Mouse (Mus musculus): ENCODE data around the gene Clcc1. TPM values are rescaled to one million over a fixed set of nuclear protein-coding genes. Genes with fewer than 3 reads are reported as not detected.
A peak's percentile ranks its signal among the peaks of the same experiment; 100 is the strongest.

The Clcc1 gene
- total and polyA plus RNA-seq, 3 experiments: 25.9 to 43.0 TPM; not detected in 1

DNA sequence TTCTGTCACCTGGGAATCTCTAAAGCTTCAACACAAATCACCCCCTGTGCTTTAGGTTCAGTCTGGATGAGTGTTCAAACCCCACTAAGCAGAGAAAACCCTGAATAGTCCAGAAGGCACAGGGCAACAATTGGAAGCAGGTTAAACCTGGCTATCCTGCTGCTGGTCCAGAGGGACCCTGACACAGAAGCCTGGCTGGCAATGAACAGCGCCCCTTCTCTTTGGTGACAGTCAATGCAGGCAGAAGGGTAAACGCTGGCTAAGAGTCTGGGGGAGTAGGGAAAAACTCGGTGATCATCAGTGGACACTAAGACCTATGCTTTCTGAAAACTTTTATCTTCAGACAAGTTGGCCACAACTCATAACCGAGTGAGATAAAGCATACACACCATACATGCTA is 46.1 kb downstream of the Clcc1 start:
- DNase-seq (ENCODE audit: low read depth, low spot score): no peak
- H3K4me1 ChIP-seq (ENCODE audit: control insufficient read depth in 1 of 2, insufficient read depth in 2 of 2, low read length in 2 of 2): peaks cover 0 to 3% of the 10 kb centered on the region in 2 experiments; a peak in 3 of 4 replicates
- no peak overlapping the region for H3K27ac ChIP-seq (ENCODE audit: control insufficient read depth, low read depth, low read length)
- peaks cover 0 to 12% of the 10 kb centered on the region in 2 experiments; a peak in 3 of 4 replicates for H3K36me3 ChIP-seq (ENCODE audit: control insufficient read depth in 1 of 2, insufficient read depth in 2 of 2, low read length in 2 of 2)
- no peak for TF ChIP-seq RAD21 (IDR thresholded peaks at IDR 0.05; ENCODE audit: low read depth, low read length)
- TF ChIP-seq MYB (IDR thresholded peaks at IDR 0.05; ENCODE audit: low read depth, low read length): no peak
- no peak for TF ChIP-seq E2F4 (IDR thresholded peaks at IDR 0.05; ENCODE audit: borderline replicate concordance, low read depth, low read length)
- TF ChIP-seq MEF2A (IDR thresholded peaks at IDR 0.05; ENCODE audit: extremely low read depth, insufficient replicate concordance, low read depth, low read length, poor library complexity, severe bottlenecking): no peak
- TF ChIP-seq CHD2 (IDR thresholded peaks at IDR 0.05; ENCODE audit: low read length): no peak
- no peak for TF ChIP-seq NELFE (IDR thresholded peaks at IDR 0.05; ENCODE audit: low read depth, low read length)
- TF ChIP-seq UBTF (IDR thresholded peaks at IDR 0.05; ENCODE audit: borderline replicate concordance, insufficient read depth, low read depth, low read length): no peak
- no peak for TF ChIP-seq ZC3H11A (IDR thresholded peaks at IDR 0.05; ENCODE audit: low read depth, low read length)
- no peak for TF ChIP-seq ETS1 (IDR thresholded peaks at IDR 0.05; ENCODE audit: low read depth, low read length)
- no peak overlapping the region for H3K4me3 ChIP-seq (ENCODE audit: control insufficient read depth in 1 of 2, insufficient read depth in 1 of 2, low read depth in 2 of 2, low read length in 2 of 2)
- H3K9ac ChIP-seq (ENCODE audit: control insufficient read depth, low read depth, low read length, poor library complexity, severe bottlenecking): no peak overlapping the region
- no peaks in the 10 kb centered on the region for H3K27me3 ChIP-seq (ENCODE audit: control insufficient read depth in 1 of 2, insufficient read depth in 2 of 2, low read length in 2 of 2)
- no peaks in the 10 kb centered on the region for H3K9me3 ChIP-seq (replicated peaks; ENCODE audit: insufficient read depth, low read length)
- H3K79me2 ChIP-seq (ENCODE audit: control insufficient read depth, insufficient read depth, low read length, poor library complexity): no peaks in the 10 kb centered on the region

DNA sequence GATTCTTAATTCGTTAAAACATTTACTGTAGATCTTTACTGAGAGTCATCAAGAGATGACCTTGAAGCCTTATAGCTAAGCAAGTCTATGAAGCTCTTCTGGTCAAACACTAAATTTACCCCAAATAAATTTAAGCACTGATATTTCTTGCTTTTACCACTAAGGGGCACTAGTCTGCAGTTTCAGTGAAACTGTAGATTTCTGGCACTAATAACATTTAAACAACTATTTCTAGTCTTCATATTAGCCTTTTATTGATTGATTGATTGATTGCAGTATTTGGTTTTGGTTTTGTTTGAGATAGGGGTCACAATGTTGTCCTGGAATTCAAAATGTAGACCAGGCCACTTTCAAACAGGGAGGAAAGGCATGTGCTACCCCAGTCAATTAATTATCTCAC is 47.5 kb downstream of the Clcc1 start:
- H3K4me3 ChIP-seq (ENCODE audit: control insufficient read depth in 1 of 2, insufficient read depth in 1 of 2, low read depth in 2 of 2, low read length in 2 of 2): no peak overlapping the region
- H3K9me3 ChIP-seq (replicated peaks; ENCODE audit: insufficient read depth, low read length): no peaks in the 10 kb centered on the region
- no peaks in the 10 kb centered on the region for H3K27me3 ChIP-seq (ENCODE audit: control insufficient read depth in 1 of 2, insufficient read depth in 2 of 2, low read length in 2 of 2)
- peak; percentile 45 for DNase-seq (ENCODE audit: low read depth, low spot score)
- TF ChIP-seq MAX (IDR thresholded peaks at IDR 0.05; ENCODE audit: low read length): no peak
- no peak for TF ChIP-seq TCF12 (IDR thresholded peaks at IDR 0.05; ENCODE audit: low read depth, low read length)
- TF ChIP-seq ZKSCAN1 (IDR thresholded peaks at IDR 0.05; ENCODE audit: low read depth, low read length): no peak
- TF ChIP-seq CHD2 (IDR thresholded peaks at IDR 0.05; ENCODE audit: low read length): no peak
- no peak; the same call in 1 of the 2 replicates for TF ChIP-seq JUND (IDR thresholded peaks at IDR 0.05; ENCODE audit: low read depth, low read length)
- peak in 2 of 3 experiments; percentile 31 to 88; a peak in 3 of 6 replicates for TF ChIP-seq CTCF (IDR thresholded peaks at IDR 0.05 in 2 of 3, conservative IDR thresholded peaks at IDR 0.05 in 1 of 3; ENCODE audit: control insufficient read depth in 1 of 3, insufficient read depth in 1 of 3, low read depth in 2 of 3, low read length in 3 of 3, poor library complexity in 1 of 3, severe bottlenecking in 1 of 3)
- no peak for TF ChIP-seq GATA1 (IDR thresholded peaks at IDR 0.05; ENCODE audit: low read depth, low read length)
- TF ChIP-seq MAZ (IDR thresholded peaks at IDR 0.05; ENCODE audit: low read depth, low read length): no peak
- no peak for TF ChIP-seq NRF1 (IDR thresholded peaks at IDR 0.05; ENCODE audit: insufficient read depth, low read depth, low read length, poor library complexity, severe bottlenecking)
- TF ChIP-seq ELF1 (IDR thresholded peaks at IDR 0.05; ENCODE audit: low read depth, low read length): no peak
- TF ChIP-seq ZNF384 (IDR thresholded peaks at IDR 0.05; ENCODE audit: low read depth, low read length): no peak
- no peak for TF ChIP-seq POLR2AphosphoS5 (IDR thresholded peaks at IDR 0.05; ENCODE audit: borderline replicate concordance, low read depth, low read length)
- no peak for TF ChIP-seq HCFC1 (IDR thresholded peaks at IDR 0.05; ENCODE audit: low read depth, low read length)
- TF ChIP-seq MEF2A (IDR thresholded peaks at IDR 0.05; ENCODE audit: extremely low read depth, insufficient replicate concordance, low read depth, low read length, poor library complexity, severe bottlenecking): no peak
- no peak for TF ChIP-seq CHD1 (IDR thresholded peaks at IDR 0.05; ENCODE audit: low read depth, low read length)
- TF ChIP-seq EP300 (IDR thresholded peaks at IDR 0.05; ENCODE audit: low read depth in 1 of 2, low read length in 2 of 2): no peak
- TF ChIP-seq RAD21 (IDR thresholded peaks at IDR 0.05; ENCODE audit: low read depth, low read length): peak; percentile 88
- peak; percentile 86 for TF ChIP-seq ZC3H11A (IDR thresholded peaks at IDR 0.05; ENCODE audit: low read depth, low read length)
- peak; percentile 93 for TF ChIP-seq SMC3 (IDR thresholded peaks at IDR 0.05; ENCODE audit: low read depth, low read length)
- H3K36me3 ChIP-seq (ENCODE audit: control insufficient read depth in 1 of 2, insufficient read depth in 2 of 2, low read length in 2 of 2): peaks cover 0 to 8% of the 10 kb centered on the region in 2 experiments; a peak in 3 of 4 replicates
- H3K79me2 ChIP-seq (ENCODE audit: control insufficient read depth, insufficient read depth, low read length, poor library complexity): no peaks in the 10 kb centered on the region
- H3K9ac ChIP-seq (ENCODE audit: control insufficient read depth, low read depth, low read length, poor library complexity, severe bottlenecking): no peak overlapping the region
- H3K27ac ChIP-seq (ENCODE audit: control insufficient read depth, low read depth, low read length): no peak overlapping the region
- peaks cover 0 to 3% of the 10 kb centered on the region in 2 experiments; a peak in 3 of 4 replicates for H3K4me1 ChIP-seq (ENCODE audit: control insufficient read depth in 1 of 2, insufficient read depth in 2 of 2, low read length in 2 of 2)

Measured in MEL (cell line).